Mouse (Mus musculus) limb, embryonic 14.5 days (tissue): Measurements from ENCODE around the gene Htra1. TPM values are rescaled to one million over a fixed set of nuclear protein-coding genes. Genes with fewer than 3 reads are reported as not detected.

Source experiments
- ATAC-seq: fragments of 200-750 bp; cut with Nextera tagmentation; 2 replicates; pipeline ENCODE4 v1.8.0; 2017; ENCODE audit warnings: low read depth, moderate number of reproducible peaks, moderate TSS enrichment; ENCODE audit not compliant: low FRiP score
- DNase-seq: peaks from one replicate; pipeline ENCODE4 v3.0.0-alpha.2; 2015; ENCODE audit warnings: low spot score
- H3K27ac ChIP-seq: fragments of 300-500 bp; sonication (generic); replicated peaks from 2 replicates; pipeline ENCODE4 v1.5.1; 2014; ENCODE audit warnings: low read depth, mild to moderate bottlenecking, low read length, moderate library complexity, mixed read lengths
- H3K27me3 ChIP-seq: fragments of 300-500 bp; sonication (generic); 2 replicates; pipeline ENCODE4 v1.6.1; 2014; ENCODE audit warnings: low read length, mixed read lengths; ENCODE audit not compliant: control insufficient read depth, insufficient read depth
- H3K36me3 ChIP-seq: fragments of 300-500 bp; sonication (generic); 2 replicates; pipeline ENCODE4 v1.6.1; 2014; ENCODE audit warnings: mild to moderate bottlenecking, low read length, moderate library complexity, mixed read lengths; ENCODE audit not compliant: control insufficient read depth, insufficient read depth
- H3K4me1 ChIP-seq: fragments of 300-500 bp; sonication (generic); 2 replicates; pipeline ENCODE4 v1.6.1; 2014; ENCODE audit warnings: antibody characterized with exemption, low read length, mixed read lengths; ENCODE audit not compliant: control insufficient read depth, insufficient read depth
- H3K4me2 ChIP-seq: fragments of 300-500 bp; sonication (generic); replicated peaks from 2 replicates; pipeline ENCODE4 v1.6.1; 2014; ENCODE audit warnings: low read depth, mild to moderate bottlenecking, low read length, moderate library complexity; ENCODE audit not compliant: severe bottlenecking
- H3K4me3 ChIP-seq: fragments of 300-500 bp; sonication (generic); replicated peaks from 2 replicates; pipeline ENCODE4 v1.5.1; 2014; ENCODE audit warnings: low read length
- H3K9ac ChIP-seq: fragments of 300-500 bp; sonication (generic); 2 replicates; pipeline ENCODE4 v1.6.1; 2014; ENCODE audit warnings: mild to moderate bottlenecking, low read depth, low read length, moderate library complexity; ENCODE audit not compliant: severe bottlenecking
- H3K9me3 ChIP-seq: fragments of 300-500 bp; sonication (generic); 2 replicates; pipeline ENCODE4 v1.6.1; 2016; ENCODE audit warnings: low read length; ENCODE audit not compliant: control insufficient read depth
- POLR2A ChIP-seq: fragments of 200-500 bp; IDR thresholded peaks from 2 replicates; pipeline ENCODE4 v1.8.0; 2012; ENCODE audit warnings: inconsistent platforms, mild to moderate bottlenecking, moderate library complexity, borderline replicate concordance; ENCODE audit not compliant: insufficient read depth, insufficient read length; ENCODE audit errors: extremely low read depth
- WGBS: fragments of 180-500 bp; shearing (Covaris S2); extraction: QIAGEN DNeasy Blood & Tissue Kit; methylation state at CpG from one replicate; pipeline ENCODE4 v1.1.7; 2014; 5-methylcytosine and 5-hydroxymethylcytosine counted together
- polyA plus RNA-seq, 2 experiments: library from polyadenylated mRNA; depleted of rRNA in 1 of 2; stranded (reverse) in 1 of 2; unstranded in 1 of 2; fragments of >200 nt; fragmentation: Nextera tagmentation in 1 of 2; extraction: Ambion mirVana in 1 of 2; gene quantifications; 2 replicates each; pipeline versions ENCODE4 v1.2.1 to v1.2.3; 2012 to 2014

Gene Htra1
- polyA plus RNA-seq, 2 experiments, result 124 to 233 TPM

DNA sequence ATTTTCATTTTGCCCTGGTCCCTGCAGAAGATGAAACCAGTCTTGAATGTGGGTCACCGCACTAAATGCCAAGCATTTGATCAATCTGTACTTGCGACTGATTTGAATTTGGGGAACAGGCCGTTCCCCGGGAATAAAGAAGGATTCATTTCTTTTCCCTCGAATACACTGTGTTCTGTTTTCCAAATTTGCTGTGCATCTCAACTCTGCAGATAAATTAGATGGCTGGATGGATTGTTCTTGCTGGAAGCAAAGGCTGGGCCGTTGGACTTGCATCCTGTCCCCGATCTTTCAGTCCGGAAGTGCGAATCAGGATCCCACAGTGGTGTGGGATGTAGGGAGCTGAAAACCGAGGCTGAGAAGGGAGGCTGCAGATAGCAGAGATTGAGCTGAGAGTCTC lies 17.5 kb downstream of the Htra1 start:
- Histone ChIP-seq H3K4me2 (no peak overlapping the region), H3K9me3 (no peaks in the 10 kb centered on the region), H3K4me3 (no peak overlapping the region), H3K27ac (no peak overlapping the region), H3K36me3 (no peaks in the 10 kb centered on the region), H3K9ac (no peak overlapping the region), H3K4me1 (peaks cover 12% of the 10 kb centered on the region), H3K27me3 (no peaks in the 10 kb centered on the region)
- ATAC-seq (no peak), DNase-seq (no peak)
- TF ChIP-seq POLR2A, result no peak
- 88% methylated on average over 10 of the region's 10 CpGs for WGBS

DNA sequence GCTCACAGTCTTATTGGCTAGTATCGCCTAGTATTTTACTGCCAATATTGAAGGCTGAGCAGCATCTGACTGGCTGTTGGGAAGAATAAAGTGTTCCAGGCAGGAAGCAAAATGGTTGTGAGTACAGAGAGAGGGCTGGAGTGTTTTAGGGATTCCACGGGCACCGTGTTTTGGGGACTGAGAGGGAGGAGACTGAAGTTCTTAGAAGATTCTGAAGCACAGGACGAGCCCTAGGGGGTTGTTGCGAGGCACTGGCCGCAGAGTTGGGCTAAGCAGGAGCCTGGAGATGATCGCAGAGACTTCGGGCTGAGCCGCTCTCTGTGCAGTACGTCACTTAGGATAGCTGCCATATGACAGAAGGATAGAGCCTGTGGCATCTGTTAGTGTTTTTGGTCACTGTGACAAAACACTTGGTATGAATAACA lies 18.3 kb downstream of the Htra1 start:
- TF ChIP-seq POLR2A, result no peak
- H3K9ac ChIP-seq, result no peak overlapping the region
- no peak for DNase-seq
- no peaks in the 10 kb centered on the region for H3K9me3 ChIP-seq
- H3K4me3 ChIP-seq, result no peak overlapping the region
- no peak overlapping the region for H3K27ac ChIP-seq
- no peak overlapping the region for H3K4me2 ChIP-seq
- 76% methylated on average over 10 of the region's 10 CpGs for WGBS
- ATAC-seq, result no peak
- no peaks in the 10 kb centered on the region for H3K27me3 ChIP-seq
- no peaks in the 10 kb centered on the region for H3K36me3 ChIP-seq
- H3K4me1 ChIP-seq, result peaks cover 4% of the 10 kb centered on the region; the same call in 1 of the 2 replicates

DNA sequence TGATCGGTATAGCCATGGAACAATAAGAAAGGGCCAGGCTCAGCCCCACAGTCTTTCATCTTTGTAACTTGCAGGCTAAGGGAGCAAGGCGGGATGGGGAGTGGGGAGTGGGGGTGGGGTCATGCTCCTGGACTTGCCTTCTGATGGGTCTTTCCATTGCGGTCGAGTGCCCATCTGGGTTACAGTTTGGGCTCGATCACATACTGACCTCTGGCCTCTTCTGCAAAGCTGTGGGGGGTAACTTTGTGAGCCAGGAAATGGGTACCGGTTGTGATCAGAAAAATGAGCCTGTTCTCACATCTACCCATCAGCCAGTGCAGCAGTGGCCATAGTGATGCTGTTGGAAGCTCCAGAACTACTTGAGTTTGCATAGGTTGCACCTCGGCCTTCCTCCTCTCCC lies 22.6 kb downstream of the Htra1 start:
- no peaks in the 10 kb centered on the region for H3K9me3 ChIP-seq
- H3K4me1 ChIP-seq, result peaks cover 15% of the 10 kb centered on the region
- H3K27ac ChIP-seq, result no peak overlapping the region
- no peaks in the 10 kb centered on the region for H3K27me3 ChIP-seq
- DNase-seq (no peak), ATAC-seq (no peak)
- no peak overlapping the region for H3K4me3 ChIP-seq
- no peak for TF ChIP-seq POLR2A
- H3K4me2 ChIP-seq, result no peak overlapping the region
- 67% methylated on average over 7 of the region's 7 CpGs for WGBS
- H3K36me3 ChIP-seq, result no peaks in the 10 kb centered on the region
- no peak overlapping the region for H3K9ac ChIP-seq

DNA sequence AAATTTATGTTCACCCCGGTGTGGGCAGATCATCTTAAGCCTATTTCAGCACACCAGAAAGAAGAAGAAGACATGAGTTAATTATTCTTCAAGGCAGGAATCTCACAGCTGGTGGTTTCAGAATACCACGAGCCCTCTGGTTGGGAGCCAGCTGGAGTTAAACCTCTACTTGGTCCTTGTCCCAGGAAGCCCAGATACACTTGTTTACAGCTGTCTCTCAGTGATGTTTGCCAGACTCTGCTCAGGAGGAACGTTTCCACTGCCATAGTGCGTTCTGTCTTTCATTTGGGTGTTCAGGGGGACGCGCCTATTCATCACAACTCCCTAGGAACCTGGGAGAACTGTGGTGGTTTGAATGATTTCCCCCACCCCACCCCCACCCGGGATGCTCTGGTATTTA lies 24.0 kb downstream of the Htra1 start:
- ATAC-seq (no peak), DNase-seq (peak; percentile 69)
- H3K9ac ChIP-seq, result no peak overlapping the region
- H3K27ac ChIP-seq, result no peak overlapping the region
- 27% methylated on average over 7 of the region's 7 CpGs for WGBS
- peaks cover 21% of the 10 kb centered on the region for H3K4me1 ChIP-seq
- H3K4me3 ChIP-seq, result no peak overlapping the region
- H3K36me3 ChIP-seq, result no peaks in the 10 kb centered on the region
- H3K9me3 ChIP-seq, result no peaks in the 10 kb centered on the region
- H3K4me2 ChIP-seq, result no peak overlapping the region
- no peaks in the 10 kb centered on the region for H3K27me3 ChIP-seq
- TF ChIP-seq POLR2A, result no peak

DNA sequence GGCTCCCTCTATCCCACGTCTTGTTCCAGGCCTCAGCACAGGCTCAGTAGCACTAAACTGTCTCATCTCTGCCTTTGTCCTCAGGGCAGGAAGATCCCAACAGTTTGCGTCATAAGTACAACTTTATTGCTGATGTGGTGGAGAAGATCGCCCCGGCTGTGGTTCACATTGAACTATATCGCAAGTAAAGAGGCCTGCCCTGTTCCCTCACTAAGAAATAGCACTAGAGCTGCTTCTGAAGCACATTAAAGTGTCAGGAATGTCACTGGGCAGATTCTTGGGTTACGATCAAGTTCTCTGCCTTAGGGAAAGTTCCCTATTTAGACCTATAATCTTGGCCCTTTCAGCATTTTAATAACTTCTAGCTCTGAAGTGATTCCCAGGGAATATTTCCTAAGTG lies 25.5 kb downstream of the Htra1 start:
- no peak for TF ChIP-seq POLR2A
- Histone ChIP-seq H3K27me3 (no peaks in the 10 kb centered on the region), H3K27ac (no peak overlapping the region), H3K36me3 (0 out of 2 replicates have a peak, but pooled peaks cover 4% of the 10 kb centered on the region), H3K4me1 (peaks cover 35% of the 10 kb centered on the region), H3K9me3 (no peaks in the 10 kb centered on the region), H3K4me2 (no peak overlapping the region), H3K9ac (no peak overlapping the region), H3K4me3 (no peak overlapping the region)
- 43% methylated on average over 6 of the region's 6 CpGs for WGBS
- DNase-seq (peak; percentile 66), ATAC-seq (no peak)

DNA sequence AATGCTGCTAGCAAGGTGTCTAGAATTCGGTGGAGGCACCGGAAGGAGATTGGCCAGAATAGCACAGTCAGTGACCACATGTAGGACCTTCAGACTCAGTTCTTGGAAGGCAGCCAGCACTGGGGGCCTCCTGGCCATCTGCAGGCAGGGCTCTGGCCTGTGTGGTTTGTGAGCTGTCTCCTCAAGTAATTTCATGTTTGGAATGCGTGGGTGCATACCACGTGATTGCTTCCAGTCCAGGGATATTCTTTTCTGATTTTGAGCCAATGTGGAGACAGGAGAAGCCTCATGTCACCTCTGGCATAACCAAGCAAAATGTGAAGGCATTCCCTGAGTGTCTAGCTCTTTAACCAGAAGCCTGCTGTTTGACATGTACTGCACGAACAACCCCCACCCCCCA lies 28.8 kb downstream of the Htra1 start:
- 25% methylated on average over 5 of the region's 5 CpGs for WGBS
- peaks cover 7% of the 10 kb centered on the region; the same call in 1 of the 2 replicates for H3K36me3 ChIP-seq
- ATAC-seq (peak; percentile 17; the same call in 1 of the 2 replicates), DNase-seq (peak; percentile 50)
- H3K4me3 ChIP-seq, result no peak overlapping the region
- 0 out of 2 replicates have a peak overlapping the region, but pooled peaks have one; percentile 69 for H3K27ac ChIP-seq
- H3K9ac ChIP-seq, result no peak overlapping the region; the same call in 1 of the 2 replicates
- TF ChIP-seq POLR2A, result no peak
- no peaks in the 10 kb centered on the region for H3K9me3 ChIP-seq
- peaks cover 51% of the 10 kb centered on the region for H3K4me1 ChIP-seq
- H3K4me2 ChIP-seq, result no peak overlapping the region
- no peaks in the 10 kb centered on the region for H3K27me3 ChIP-seq
